Mouse (Mus musculus) small intestine, adult 2 months (tissue): ENCODE measurements around the gene Capn2. TPM values are rescaled to one million over a fixed set of nuclear protein-coding genes. Genes with fewer than 3 reads are reported as not detected.

Experiments used
- H3K27ac ChIP-seq: fragments of 200-500 bp; 2 replicates; pipeline ENCODE4 v1.5.1; 2012; ENCODE audit warnings: low read depth, low read length, control low read depth, inconsistent platforms; ENCODE audit not compliant: insufficient read depth
- H3K27me3 ChIP-seq: fragments of 200-500 bp; 2 replicates; pipeline ENCODE4 v1.6.1; 2012; ENCODE audit warnings: mild to moderate bottlenecking, moderate library complexity, low read length, inconsistent platforms; ENCODE audit not compliant: control insufficient read depth, insufficient read depth
- H3K36me3 ChIP-seq: fragments of 200-500 bp; 2 replicates; pipeline ENCODE4 v1.6.1; 2012; ENCODE audit warnings: mild to moderate bottlenecking, low read length, control low read depth, inconsistent platforms; ENCODE audit not compliant: control insufficient read depth, insufficient read depth
- H3K4me1 ChIP-seq: fragments of 200-500 bp; 2 replicates; pipeline ENCODE4 v1.6.1; 2012; ENCODE audit warnings: low read length, inconsistent platforms, mixed read lengths; ENCODE audit not compliant: control insufficient read depth, insufficient read depth, insufficient read length
- H3K4me3 ChIP-seq: fragments of 200-500 bp; 2 replicates; pipeline ENCODE4 v1.5.1; 2012; ENCODE audit warnings: low read depth, mild to moderate bottlenecking, control low read depth, inconsistent platforms, low read length, moderate library complexity
- CTCF ChIP-seq: fragments of 200-500 bp; IDR thresholded peaks from 2 replicates; pipeline ENCODE4 v1.5.1; 2012; ENCODE audit warnings: low read depth, mild to moderate bottlenecking, control low read depth, inconsistent platforms, low read length, moderate library complexity, mixed read lengths; ENCODE audit not compliant: insufficient replicate concordance, insufficient read length; ENCODE audit errors: extremely low read depth
- POLR2A ChIP-seq: fragments of 200-500 bp; IDR thresholded peaks from 2 replicates; pipeline ENCODE4 v1.6.1; 2012; ENCODE audit warnings: low read depth, mild to moderate bottlenecking, control low read depth, inconsistent platforms, low read length, moderate library complexity
- WGBS: fragments of 180-500 bp; shearing (Covaris S2); methylation state at CpG from one replicate; pipeline ENCODE4 v1.1.7; 2018; 5-methylcytosine and 5-hydroxymethylcytosine counted together
- polyA plus RNA-seq: library from polyadenylated mRNA; depleted of rRNA; stranded (reverse); fragments of >200 nt; gene quantifications from 2 replicates; pipeline ENCODE4 v1.2.3, GENCODE M21; 2012

Gene Capn2
- polyA plus RNA-seq, 1 experiment = 6.6 TPM

- no peaks in the 10 kb centered on the region for H3K27me3 ChIP-seq
- no peaks in the 10 kb centered on the region for H3K4me1 ChIP-seq
- no peak for TF ChIP-seq POLR2A
- TF ChIP-seq CTCF = no peak
- H3K27ac ChIP-seq = no peak overlapping the region
- peaks cover 71% of the 10 kb centered on the region for H3K36me3 ChIP-seq
- no peak overlapping the region for H3K4me3 ChIP-seq
- 83% methylated on average over 2 of the region's 2 CpGs for WGBS
These were observed 73.3 kb downstream of the Capn2 start for GRCm38 (mm10) chr1:182444116-182444515.

GRCm38 (mm10) chr1:182441791-182442473 lies 75.5 kb downstream of the Capn2 start:
- no peak for TF ChIP-seq POLR2A
- no peak for TF ChIP-seq CTCF
- WGBS = 89% methylated on average over 18 of the region's 18 CpGs
- H3K36me3 ChIP-seq = peaks cover 62% of the 10 kb centered on the region

GRCm38 (mm10) chr1:182439546-182440222 lies 77.7 kb downstream of the Capn2 start:
- H3K27me3 ChIP-seq = no peaks in the 10 kb centered on the region
- TF ChIP-seq CTCF = no peak
- TF ChIP-seq POLR2A = no peak
- H3K36me3 ChIP-seq = peaks cover 51% of the 10 kb centered on the region
- H3K4me1 ChIP-seq = no peaks in the 10 kb centered on the region
- WGBS = 69% methylated on average over 5 of the region's 5 CpGs
- H3K27ac ChIP-seq = no peak overlapping the region
- H3K4me3 ChIP-seq = no peak overlapping the region

More at GRCm38 (mm10) chr1:182441791-182442473, 75.5 kb downstream of the Capn2 start:
- Histone ChIP-seq H3K27me3 (no peaks in the 10 kb centered on the region), H3K4me3 (no peak overlapping the region), H3K27ac (no peak overlapping the region), H3K4me1 (no peaks in the 10 kb centered on the region)

- WGBS = 77% methylated on average over 5 of the region's 5 CpGs
- TF ChIP-seq POLR2A = no peak
- TF ChIP-seq CTCF = no peak
- Histone ChIP-seq H3K27me3 (no peaks in the 10 kb centered on the region), H3K4me3 (no peak overlapping the region), H3K4me1 (no peaks in the 10 kb centered on the region), H3K27ac (no peak overlapping the region), H3K36me3 (peaks cover 42% of the 10 kb centered on the region)
These were observed 80.7 kb downstream of the Capn2 start for GRCm38 (mm10) chr1:182436746-182437145.

GRCm38 (mm10) chr1:182432059-182432458 lies 85.3 kb downstream of the Capn2 start:
- WGBS = 80% methylated on average over 3 of the region's 3 CpGs
- Histone ChIP-seq H3K36me3 (peaks cover 39% of the 10 kb centered on the region), H3K27ac (no peak overlapping the region), H3K27me3 (no peaks in the 10 kb centered on the region), H3K4me3 (no peak overlapping the region), H3K4me1 (no peaks in the 10 kb centered on the region)
- TF ChIP-seq CTCF = no peak
- TF ChIP-seq POLR2A = no peak

GRCm38 (mm10) chr1:182430676-182431075 lies 86.7 kb downstream of the Capn2 start:
- Histone ChIP-seq H3K36me3 (peaks cover 36% of the 10 kb centered on the region), H3K27me3 (no peaks in the 10 kb centered on the region), H3K4me3 (no peak overlapping the region), H3K27ac (no peak overlapping the region), H3K4me1 (peaks cover 3% of the 10 kb centered on the region; the same call in 1 of the 2 replicates)
- WGBS = 92% methylated on average over 2 of the region's 2 CpGs
- TF ChIP-seq POLR2A = no peak
- TF ChIP-seq CTCF = no peak

GRCm38 (mm10) chr1:182429826-182430225 lies 87.6 kb downstream of the Capn2 start:
- 97% methylated on average over 3 of the region's 3 CpGs for WGBS
- peaks cover 5% of the 10 kb centered on the region; the same call in 1 of the 2 replicates for H3K4me1 ChIP-seq
- H3K4me3 ChIP-seq = no peak overlapping the region
- peaks cover 30% of the 10 kb centered on the region for H3K36me3 ChIP-seq
- no peak for TF ChIP-seq POLR2A
- TF ChIP-seq CTCF = no peak
- no peaks in the 10 kb centered on the region for H3K27me3 ChIP-seq
- no peak overlapping the region for H3K27ac ChIP-seq

- Histone ChIP-seq H3K36me3 (peaks cover 18% of the 10 kb centered on the region), H3K4me1 (peaks cover 5% of the 10 kb centered on the region; the same call in 1 of the 2 replicates), H3K4me3 (no peak overlapping the region), H3K27ac (no peak overlapping the region), H3K27me3 (no peaks in the 10 kb centered on the region)
- TF ChIP-seq POLR2A = no peak
- no peak for TF ChIP-seq CTCF
- 76% methylated on average over 1 of the region's 1 CpGs for WGBS
These were observed 90.0 kb downstream of the Capn2 start for GRCm38 (mm10) chr1:182427426-182427825.
